Mouse (Mus musculus): ENCODE data around the gene Tle3.

Tle3 gene

GRCm38 (mm10) chr9:61377706-61378479, 5.7 kb downstream of the Tle3 start:
- no peak for DNase-seq

GRCm38 (mm10) chr9:61378516-61378915, 6.3 kb downstream of the Tle3 start:
- no peak for DNase-seq

- DNase-seq = no peak
These were observed 7.0 kb downstream of the Tle3 start for GRCm38 (mm10) chr9:61379016-61379634.

GRCm38 (mm10) chr9:61380258-61381062, 8.3 kb downstream of the Tle3 start:
- DNase-seq = no peak

GRCm38 (mm10) chr9:61381063-61381408, 8.9 kb downstream of the Tle3 start:
- DNase-seq = no peak

- no peak for DNase-seq
These were observed 9.3 kb downstream of the Tle3 start for GRCm38 (mm10) chr9:61381445-61381844.

- DNase-seq = no peak
These were observed 10.5 kb downstream of the Tle3 start for GRCm38 (mm10) chr9:61382595-61383186.

- no peak for DNase-seq
These were observed 11.9 kb downstream of the Tle3 start for GRCm38 (mm10) chr9:61384101-61384500.

- no peak for DNase-seq
These were observed 12.7 kb downstream of the Tle3 start for GRCm38 (mm10) chr9:61384646-61385443.

GRCm38 (mm10) chr9:61385753-61386152, 13.6 kb downstream of the Tle3 start:
- peak; percentile 49 to 56 for DNase-seq

GRCm38 (mm10) chr9:61386314-61386713, 14.1 kb downstream of the Tle3 start:
- DNase-seq = no peak

- no peak for DNase-seq
These were observed 15.6 kb downstream of the Tle3 start for GRCm38 (mm10) chr9:61387797-61388196.

- DNase-seq = no peak
These were observed 16.0 kb downstream of the Tle3 start for GRCm38 (mm10) chr9:61388214-61388613.

- no peak for DNase-seq
These were observed 16.7 kb downstream of the Tle3 start for GRCm38 (mm10) chr9:61388689-61389403.

GRCm38 (mm10) chr9:61389404-61389701, 17.2 kb downstream of the Tle3 start:
- DNase-seq = no peak

- DNase-seq = no peak
These were observed 19.6 kb downstream of the Tle3 start for GRCm38 (mm10) chr9:61391570-61392337.

- DNase-seq = no peak
These were observed 20.1 kb downstream of the Tle3 start for GRCm38 (mm10) chr9:61392338-61392620.

GRCm38 (mm10) chr9:61393161-61393560, 21.0 kb downstream of the Tle3 start:
- DNase-seq = no peak

GRCm38 (mm10) chr9:61393847-61394246, 21.7 kb downstream of the Tle3 start:
- no peak for DNase-seq

- DNase-seq = no peak
These were observed 22.9 kb downstream of the Tle3 start for GRCm38 (mm10) chr9:61395071-61395470.

- peak; percentile 38 to 46 for DNase-seq
These were observed 24.3 kb downstream of the Tle3 start for GRCm38 (mm10) chr9:61396474-61396873.
